Mouse (Mus musculus) central nervous system, embryonic 14 days (tissue): ENCODE measurements around the gene Dlk2. TPM values are rescaled to one million over a fixed set of nuclear protein-coding genes. Genes with fewer than 3 reads are reported as not detected.

Experiments
- polyA plus RNA-seq: library from polyadenylated mRNA; depleted of rRNA; stranded (reverse); fragments of >200 nt; gene quantifications from 2 replicates; pipeline ENCODE4 v1.2.3, GENCODE M21; 2012; rRNA removed

Gene Dlk2
- 74.5 and 85.0 TPM in 2 replicates for polyA plus RNA-seq

GRCm38 (mm10) chr17:46297364-46298219, at the start of gene Dlk2:
Gene Dlk2, plus strand, starts transcription at chr17:46297421.

GRCm38 (mm10) chr17:46247512-46248188, 49.6 kb upstream of the Dlk2 start, which contains the start of the genes Polr1c and Yipf3:
Gene Polr1c, minus strand, starts transcription at chr17:46248054.
Gene Yipf3, plus strand, starts transcription at chr17:46248080.

GRCm38 (mm10) chr17:46253452-46254084, 43.7 kb upstream of the Dlk2 start, which contains the start of gene Lrrc73:
Gene Lrrc73, plus strand, starts transcription at chr17:46253531.

GRCm38 (mm10) chr17:46282483-46283123, 14.6 kb upstream of the Dlk2 start, which contains the start of gene Tjap1:
Gene Tjap1, minus strand, starts transcription at chr17:46283026.

GRCm38 (mm10) chr17:46327906-46328534, 30.8 kb downstream of the Dlk2 start, which contains the start of gene Abcc10:
Gene Abcc10, minus strand, starts transcription at chr17:46328352.

Other genes starting within 250 kb of the Dlk2 start
- gene Mrps18a, start 186.4 kb upstream of the Dlk2 start, polyA plus RNA-seq: 92.3 and 96.9 TPM in 2 replicates
- gene Rsph9, start 153.2 kb upstream of the Dlk2 start, polyA plus RNA-seq: 26.1 and 26.4 TPM in 2 replicates
- 21.7 and 23.9 TPM in 2 replicates for gene Mad2l1bp, start 143.9 kb upstream of the Dlk2 start, polyA plus RNA-seq
- gene Gtpbp2, start 136.4 kb upstream of the Dlk2 start, polyA plus RNA-seq: 186 and 196 TPM in 2 replicates
- 11.3 and 12.0 TPM in 2 replicates for gene Polh, start 94.8 kb upstream of the Dlk2 start, polyA plus RNA-seq
- gene Xpo5, start 94.6 kb upstream of the Dlk2 start, polyA plus RNA-seq: 51.0 and 55.9 TPM in 2 replicates
- gene Polr1c, start 49.4 kb upstream of the Dlk2 start, polyA plus RNA-seq: 120 and 123 TPM in 2 replicates
- gene Yipf3, start 49.3 kb upstream of the Dlk2 start, polyA plus RNA-seq: 68.1 and 81.0 TPM in 2 replicates
- gene Lrrc73, start 43.9 kb upstream of the Dlk2 start, polyA plus RNA-seq: 20.0 and 20.2 TPM in 2 replicates
- 76.4 and 83.6 TPM in 2 replicates for gene Tjap1, start 14.4 kb upstream of the Dlk2 start, polyA plus RNA-seq
- gene Abcc10, start 30.9 kb downstream of the Dlk2 start, polyA plus RNA-seq: 16.7 and 17.0 TPM in 2 replicates
- 36.2 and 37.2 TPM in 2 replicates for gene Zfp318, start 86.3 kb downstream of the Dlk2 start, polyA plus RNA-seq
- gene Crip3, start 131.5 kb downstream of the Dlk2 start, polyA plus RNA-seq: 7.2 and 8.6 TPM in 2 replicates
- 0.14 and 0.15 TPM in 2 replicates for gene Slc22a7, start 141.0 kb downstream of the Dlk2 start, polyA plus RNA-seq
- 20.1 and 21.0 TPM in 2 replicates for gene Ttbk1, start 190.3 kb downstream of the Dlk2 start, polyA plus RNA-seq
- gene Dnph1, start 199.3 kb downstream of the Dlk2 start, polyA plus RNA-seq: 22.5 and 29.6 TPM in 2 replicates
- 37.0 and 39.7 TPM in 2 replicates for gene Cul9, start 249.0 kb downstream of the Dlk2 start, polyA plus RNA-seq